Mouse (Mus musculus): ENCODE measurements around the gene Aak1. TPM values are rescaled to one million over a fixed set of nuclear protein-coding genes. Genes with fewer than 3 reads are reported as not detected.

Aak1 gene
- polyA plus RNA-seq, 1 experiment from 2014 or later: 13.8 TPM

Other genes with a start within 250 kb of the Aak1 start
- gene Asprv1, start 221.4 kb upstream of the Aak1 start, polyA plus RNA-seq (2015; fragmentation: Nextera tagmentation; extraction: Ambion mirVana): 30.9 and 104 TPM in 2 replicates
- gene Mxd1, start 180.4 kb upstream of the Aak1 start, polyA plus RNA-seq (2015; fragmentation: Nextera tagmentation; extraction: Ambion mirVana): 15.1 and 18.6 TPM in 2 replicates
- 108 and 115 TPM in 2 replicates for gene Snrnp27, start 165.0 kb upstream of the Aak1 start, polyA plus RNA-seq (2015; fragmentation: Nextera tagmentation; extraction: Ambion mirVana)
- 31.4 and 33.1 TPM in 2 replicates for gene Gmcl1, start 116.1 kb upstream of the Aak1 start, polyA plus RNA-seq (2015; fragmentation: Nextera tagmentation; extraction: Ambion mirVana)
- 137 and 160 TPM in 2 replicates for gene Anxa4, start 55.9 kb upstream of the Aak1 start, polyA plus RNA-seq (2015; fragmentation: Nextera tagmentation; extraction: Ambion mirVana)
- 93.0 and 97.9 TPM in 2 replicates for gene Nfu1, start 159.7 kb downstream of the Aak1 start, polyA plus RNA-seq (2015; fragmentation: Nextera tagmentation; extraction: Ambion mirVana)
- gene Gfpt1, start 193.3 kb downstream of the Aak1 start, polyA plus RNA-seq (2015; fragmentation: Nextera tagmentation; extraction: Ambion mirVana): 24.8 and 27.8 TPM in 2 replicates